Mouse (Mus musculus) bone marrow macrophage, adult 2 months (primary cell): ENCODE data around the gene Vwa3b. TPM values are rescaled to one million over a fixed set of nuclear protein-coding genes. Genes with fewer than 3 reads are reported as not detected.

ENCODE experiments used
- H3K27ac ChIP-seq: 2 replicates; pipeline ENCODE4 v1.5.1; 2012; ENCODE audit warnings: low read depth, low read length; ENCODE audit not compliant: insufficient read depth
- H3K4me1 ChIP-seq: 2 replicates; pipeline ENCODE4 v1.6.1; 2012; ENCODE audit warnings: low read length; ENCODE audit not compliant: control insufficient read depth, insufficient read depth
- H3K4me3 ChIP-seq: 2 replicates; pipeline ENCODE4 v1.5.1; 2012; ENCODE audit warnings: mild to moderate bottlenecking, low read length, moderate library complexity; ENCODE audit not compliant: insufficient read depth
- CTCF ChIP-seq: IDR thresholded peaks from 2 replicates; pipeline ENCODE4 v1.5.1; 2012; ENCODE audit warnings: low read depth, mild to moderate bottlenecking, low read length, moderate library complexity
- POLR2A ChIP-seq: IDR thresholded peaks from 2 replicates; pipeline ENCODE4 v1.6.1; 2012; ENCODE audit warnings: mild to moderate bottlenecking, low read depth, low read length, borderline replicate concordance
- polyA plus RNA-seq: library from polyadenylated mRNA; stranded (reverse); fragments of >200 nt; gene quantifications from 2 replicates; pipeline ENCODE4 v1.2.4, GENCODE M21; 2012; ENCODE audit not compliant: missing spikeins, insufficient read depth, insufficient read length

Gene Vwa3b
- polyA plus RNA-seq, 1 experiment, result not detected

DNA sequence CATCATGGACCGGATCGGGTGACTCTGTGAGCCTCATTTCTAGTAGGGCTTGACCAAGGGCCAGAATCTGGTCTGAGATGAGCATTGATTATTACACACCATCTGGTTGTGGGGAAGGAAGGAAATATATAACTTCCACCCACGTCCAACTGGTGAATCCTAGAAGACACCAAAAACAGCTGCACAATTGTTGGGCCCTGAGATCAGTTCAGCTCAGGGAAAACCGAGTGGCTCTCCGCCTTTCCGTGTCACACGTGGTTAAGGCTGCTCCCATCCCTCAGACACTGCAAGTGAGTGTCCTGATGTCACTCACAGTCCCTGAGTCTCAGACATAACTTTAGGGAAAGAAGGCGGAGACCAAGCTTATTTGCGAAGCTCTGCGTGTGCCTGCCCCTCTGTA lies 16.5 kb upstream of the Vwa3b start:
- TF ChIP-seq CTCF (no peak), POLR2A (no peak)
- Histone ChIP-seq H3K27ac (no peak overlapping the region), H3K4me1 (peaks cover 32% of the 10 kb centered on the region), H3K4me3 (no peak overlapping the region)

DNA sequence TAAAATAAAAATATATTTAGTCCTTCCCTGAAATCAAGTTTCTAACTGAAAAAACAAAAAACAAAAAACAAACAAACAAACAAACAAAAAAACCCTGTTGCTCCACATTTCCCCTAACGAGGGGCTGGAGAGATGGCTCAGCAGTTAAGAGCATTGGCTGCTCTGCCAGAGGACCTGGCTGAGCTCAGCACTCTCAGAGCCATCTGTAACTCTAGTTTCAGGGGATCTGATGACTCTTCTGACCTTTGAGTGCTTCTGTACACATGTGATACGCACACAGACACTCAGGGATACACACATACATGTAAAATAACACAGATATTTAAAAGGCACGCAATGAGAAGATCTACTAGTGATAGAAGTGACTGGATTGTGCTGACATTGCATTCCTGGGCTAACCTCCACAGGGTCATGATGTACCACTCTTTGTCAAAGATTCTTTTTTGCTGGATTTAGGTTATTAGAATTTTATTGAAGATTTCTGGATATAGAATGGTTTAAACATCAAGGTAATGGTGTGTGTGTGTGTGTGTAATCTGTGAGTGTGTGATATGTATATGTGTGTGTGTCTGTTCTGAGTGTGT lies 14.7 kb upstream of the Vwa3b start:
- Histone ChIP-seq H3K4me1 (peaks cover 33% of the 10 kb centered on the region), H3K27ac (no peak overlapping the region), H3K4me3 (no peak overlapping the region)
- no peak for TF ChIP-seq CTCF
- no peak for TF ChIP-seq POLR2A

- Histone ChIP-seq H3K27ac (no peak overlapping the region), H3K4me3 (no peak overlapping the region), H3K4me1 (peaks cover 33% of the 10 kb centered on the region)
- TF ChIP-seq CTCF (no peak), POLR2A (no peak)
These were observed 13.4 kb upstream of the Vwa3b start for GRCm38 (mm10) chr1:37013006-37013405.

- Histone ChIP-seq H3K27ac (no peak overlapping the region), H3K4me3 (no peak overlapping the region), H3K4me1 (peaks cover 33% of the 10 kb centered on the region)
- no peak for TF ChIP-seq CTCF
- no peak for TF ChIP-seq POLR2A
These were observed 12.7 kb upstream of the Vwa3b start for GRCm38 (mm10) chr1:37013687-37014086.

DNA sequence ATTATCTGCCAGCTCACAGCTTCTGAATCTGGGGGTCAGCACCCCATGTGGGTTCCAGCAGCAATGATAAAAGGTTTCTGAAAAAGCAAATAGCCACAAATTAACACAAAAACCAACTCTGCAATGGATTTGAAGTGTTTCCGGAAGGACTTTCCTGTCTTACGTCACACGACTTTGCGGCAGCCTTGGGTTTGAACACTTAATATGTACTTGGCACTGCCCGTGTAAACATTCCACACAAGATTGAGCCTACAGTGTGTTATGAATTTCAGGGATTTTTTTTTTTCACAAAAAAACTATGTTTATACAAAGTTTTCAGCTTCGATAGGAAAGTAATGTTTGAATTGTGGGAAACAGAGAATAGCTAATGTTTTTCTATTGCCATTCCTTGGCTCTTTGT lies 7.4 kb upstream of the Vwa3b start:
- no peak overlapping the region for H3K27ac ChIP-seq
- no peak for TF ChIP-seq POLR2A
- no peak for TF ChIP-seq CTCF
- H3K4me3 ChIP-seq, result no peak overlapping the region

GRCm38 (mm10) chr1:37022704-37023103 lies 3.7 kb upstream of the Vwa3b start:
- Histone ChIP-seq H3K27ac (no peak overlapping the region), H3K4me3 (no peak overlapping the region), H3K4me1 (no peaks in the 10 kb centered on the region)
- TF ChIP-seq CTCF (no peak), POLR2A (no peak)

More for the DNA sequence above, 7.4 kb upstream of the Vwa3b start:
- peaks cover 3% of the 10 kb centered on the region; the same call in 1 of the 2 replicates for H3K4me1 ChIP-seq

GRCm38 (mm10) chr1:37024736-37025135 lies 1.7 kb upstream of the Vwa3b start:
- no peak for TF ChIP-seq CTCF
- Histone ChIP-seq H3K4me1 (no peaks in the 10 kb centered on the region), H3K27ac (no peak overlapping the region), H3K4me3 (no peak overlapping the region)

DNA sequence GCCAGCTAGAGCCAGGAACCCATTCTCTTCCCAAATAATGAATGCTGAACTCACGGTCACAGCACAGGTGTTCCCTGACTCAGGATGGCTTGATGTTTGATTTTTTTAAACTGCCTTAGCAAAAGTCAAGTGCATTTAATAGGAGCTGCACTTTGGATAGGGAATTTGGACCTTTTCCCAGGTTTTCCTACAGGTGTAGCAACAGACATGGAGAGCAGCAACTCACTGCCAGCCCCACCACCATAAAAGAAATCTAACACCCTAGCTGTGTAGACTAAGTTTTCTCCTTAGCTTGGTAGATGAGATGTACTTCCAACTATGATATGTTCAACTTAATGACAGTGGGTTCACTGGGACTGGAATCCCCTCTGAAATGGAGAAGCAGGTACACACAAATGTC lies 1.0 kb upstream of the Vwa3b start:
- no peak for TF ChIP-seq POLR2A
- TF ChIP-seq CTCF, result no peak
- H3K4me3 ChIP-seq, result no peak overlapping the region
- H3K27ac ChIP-seq, result no peak overlapping the region
- no peaks in the 10 kb centered on the region; the same call in 1 of the 2 replicates for H3K4me1 ChIP-seq

GRCm38 (mm10) chr1:37026866-37027265 lies 470 bp downstream of the Vwa3b start:
- no peaks in the 10 kb centered on the region; the same call in 1 of the 2 replicates for H3K4me1 ChIP-seq
- no peak overlapping the region for H3K4me3 ChIP-seq
- no peak for TF ChIP-seq POLR2A
- H3K27ac ChIP-seq, result no peak overlapping the region

GRCm38 (mm10) chr1:37028439-37029153 lies 2.2 kb downstream of the Vwa3b start:
- no peak overlapping the region for H3K27ac ChIP-seq
- H3K4me1 ChIP-seq, result no peaks in the 10 kb centered on the region; the same call in 1 of the 2 replicates
- H3K4me3 ChIP-seq, result peak overlapping the region; percentile 61
- TF ChIP-seq POLR2A, result no peak
- TF ChIP-seq CTCF, result 0 out of 2 replicates have a peak, but pooled peaks have one; percentile 3
